Comparison of ENCODE assay signal across 13 mouse cellular contexts in genomic region chr2:75514171-75514570, GRCm38 (mm10).
"Had no signal": no experiment of that assay in that cellular context is flagged by ENCODE, and none has a peak within 500 bp of the region (broad histone marks: within the 10 kb centered on the region; RNA-seq: fewer than 3 reads in every experiment).

No protein-coding gene starts in this region.

- H3K27ac ChIP-seq: liver, embryonic 12.5 days; midbrain, embryonic 10.5 days; neural tube, embryonic 15.5 days had no signal

- DNase-seq: kidney, postnatal 14 days; layer of hippocampus, postnatal 36 days; lung, embryonic 14.5 days; lung, postnatal 10 days; lung, postnatal 4 days; midbrain, embryonic 14.5 days; spleen, adult 18-20 months; thymus, adult 18-20 months; thymus, postnatal 14 days had no signal

- H3K4me3 ChIP-seq: liver, embryonic 12.5 days; midbrain, embryonic 10.5 days; myocyte; neural tube, embryonic 15.5 days had no signal

- H3K4me1 ChIP-seq: liver, embryonic 12.5 days had no signal

- H3K9me3 ChIP-seq: liver, embryonic 12.5 days; midbrain, embryonic 10.5 days; neural tube, embryonic 15.5 days had no signal

- H3K27me3 ChIP-seq: liver, embryonic 12.5 days; neural tube, embryonic 15.5 days had no signal

- H3K36me3 ChIP-seq: liver, embryonic 12.5 days; midbrain, embryonic 10.5 days; neural tube, embryonic 15.5 days had no signal
